Mouse (Mus musculus) liver, embryonic 11.5 days (tissue): ENCODE measurements around the gene Ptprh. TPM values are rescaled to one million over a fixed set of nuclear protein-coding genes. Genes with fewer than 3 reads are reported as not detected.
A peak's percentile ranks its signal among the peaks of the same experiment; 100 is the strongest.

Experiments
- ATAC-seq: fragments of 200-750 bp; cut with Nextera tagmentation; replicated peaks from 2 replicates; pipeline ENCODE4 v1.8.0; 2017; ENCODE audit warnings: moderate number of reproducible peaks, mild to moderate bottlenecking, moderate TSS enrichment, moderate library complexity; ENCODE audit not compliant: low FRiP score
- DNase-seq: peaks from one replicate; pipeline ENCODE4 v3.0.0-alpha.2; 2017; ENCODE audit warnings: low spot score
- H3K27ac ChIP-seq: fragments of 300-500 bp; sonication (generic); 2 replicates; pipeline ENCODE4 v1.5.1; 2014; ENCODE audit warnings: mild to moderate bottlenecking, low read depth, low read length, control low read depth
- H3K27me3 ChIP-seq: fragments of 300-500 bp; sonication (generic); replicated peaks from 2 replicates; pipeline ENCODE4 v1.6.1; 2014; ENCODE audit warnings: low read length, mixed read lengths; ENCODE audit not compliant: control insufficient read depth, insufficient read depth
- H3K36me3 ChIP-seq: fragments of 300-500 bp; sonication (generic); 2 replicates; pipeline ENCODE4 v1.6.1; 2014; ENCODE audit warnings: mild to moderate bottlenecking, low read length, moderate library complexity, mixed read lengths; ENCODE audit not compliant: control insufficient read depth, insufficient read depth
- H3K4me1 ChIP-seq: fragments of 300-500 bp; sonication (generic); replicated peaks from 2 replicates; pipeline ENCODE4 v1.6.1; 2014; ENCODE audit warnings: low read length, mixed read lengths; ENCODE audit not compliant: control insufficient read depth, insufficient read depth
- H3K4me2 ChIP-seq: fragments of 300-500 bp; sonication (generic); 2 replicates; pipeline ENCODE4 v1.6.1; 2014; ENCODE audit warnings: mild to moderate bottlenecking, control low read depth, moderate library complexity
- H3K4me3 ChIP-seq: fragments of 300-500 bp; sonication (generic); 2 replicates; pipeline ENCODE4 v1.5.1; 2014; ENCODE audit warnings: low read depth, low read length, control low read depth
- H3K9ac ChIP-seq: fragments of 300-500 bp; sonication (generic); 2 replicates; pipeline ENCODE4 v1.6.1; 2014; ENCODE audit warnings: low read depth, low read length, control low read depth
- H3K9me3 ChIP-seq: fragments of 300-500 bp; sonication (generic); 2 replicates; pipeline ENCODE4 v1.6.1; 2016; ENCODE audit warnings: low read length, inconsistent platforms, mixed read lengths; ENCODE audit not compliant: control insufficient read depth
- WGBS: fragments of 180-500 bp; shearing (Covaris S2); extraction: QIAGEN DNeasy Blood & Tissue Kit; methylation state at CpG from one replicate; pipeline ENCODE4 v1.1.7; 2014; 5-methylcytosine and 5-hydroxymethylcytosine counted together
- polyA plus RNA-seq: library from polyadenylated mRNA; unstranded; fragments of >200 nt; fragmentation: Nextera tagmentation; extraction: Ambion mirVana; gene quantifications from 2 replicates; pipeline ENCODE4 v1.2.1, GENCODE M21; 2014

Gene Ptprh
- polyA plus RNA-seq, 1 experiment from 2014 or later, result not detected

GRCm38 (mm10) chr7:4504646-4505435 lies 99.0 kb downstream of the Ptprh start:
- Histone ChIP-seq H3K4me2 (peak overlapping the region; percentile 47), H3K9ac (peak overlapping the region; percentile 31; the same call in 1 of the 2 replicates)

GRCm38 (mm10) chr7:4503858-4504257 lies 100.0 kb downstream of the Ptprh start:
- Histone ChIP-seq H3K4me3 (no peak overlapping the region), H3K27ac (peak overlapping the region; percentile 74), H3K4me2 (no peak overlapping the region), H3K4me1 (peaks cover 36% of the 10 kb centered on the region), H3K9ac (no peak overlapping the region), H3K27me3 (no peaks in the 10 kb centered on the region), H3K9me3 (no peaks in the 10 kb centered on the region), H3K36me3 (no peaks in the 10 kb centered on the region)
- ATAC-seq (no peak), DNase-seq (no peak)
- WGBS, result 57% methylated on average over 5 of the region's 5 CpGs

More at GRCm38 (mm10) chr7:4504646-4505435, 99.0 kb downstream of the Ptprh start:
- peaks cover 31% of the 10 kb centered on the region for H3K4me1 ChIP-seq
- ATAC-seq (no peak), DNase-seq (no peak)
- H3K9me3 ChIP-seq, result no peaks in the 10 kb centered on the region
- no peaks in the 10 kb centered on the region for H3K27me3 ChIP-seq
- 0 out of 2 replicates have a peak overlapping the region, but pooled peaks have one; percentile 6 for H3K4me3 ChIP-seq
- peak overlapping the region; percentile 74 for H3K27ac ChIP-seq
- 30% methylated on average over 11 of the region's 11 CpGs for WGBS
- no peaks in the 10 kb centered on the region for H3K36me3 ChIP-seq

GRCm38 (mm10) chr7:4503100-4503499 lies 100.7 kb downstream of the Ptprh start:
- no peaks in the 10 kb centered on the region for H3K27me3 ChIP-seq
- no peaks in the 10 kb centered on the region for H3K36me3 ChIP-seq
- no peak overlapping the region for H3K4me3 ChIP-seq
- ATAC-seq (no peak), DNase-seq (no peak)
- no peak overlapping the region for H3K9ac ChIP-seq
- 76% methylated on average over 4 of the region's 4 CpGs for WGBS
- H3K9me3 ChIP-seq, result no peaks in the 10 kb centered on the region
- H3K4me2 ChIP-seq, result no peak overlapping the region
- H3K4me1 ChIP-seq, result peaks cover 40% of the 10 kb centered on the region
- H3K27ac ChIP-seq, result peak overlapping the region; percentile 41; the same call in 1 of the 2 replicates

GRCm38 (mm10) chr7:4502421-4503090 lies 101.3 kb downstream of the Ptprh start:
- Histone ChIP-seq H3K27ac (peak overlapping the region; percentile 88), H3K27me3 (no peaks in the 10 kb centered on the region), H3K4me3 (peak overlapping the region; percentile 96), H3K9me3 (no peaks in the 10 kb centered on the region), H3K4me1 (peaks cover 40% of the 10 kb centered on the region), H3K4me2 (peak overlapping the region; percentile 88), H3K9ac (peak overlapping the region; percentile 97), H3K36me3 (0 out of 2 replicates have a peak, but pooled peaks cover 2% of the 10 kb centered on the region)
- peak; percentile 16 for ATAC-seq
- no peak for DNase-seq
- WGBS, result 5% methylated on average over 14 of the region's 14 CpGs

GRCm38 (mm10) chr7:4501558-4502397 lies 102.1 kb downstream of the Ptprh start, which contains the start of gene Ppp1r12c:
Gene Ppp1r12c (minus strand): TSS chr7:4501680.
- ATAC-seq (peak; percentile 91), DNase-seq (peak; percentile 94)
- Histone ChIP-seq H3K4me2 (peak within 1 kb of the TSS; percentile 88), H3K9me3 (no peaks in the 10 kb centered on the region), H3K27me3 (no peaks in the 10 kb centered on the region), H3K4me1 (peaks cover 38% of the 10 kb centered on the region), H3K4me3 (peak within 1 kb of the TSS; percentile 96), H3K9ac (peak within 1 kb of the TSS; percentile 97), H3K27ac (peak within 1 kb of the TSS; percentile 88), H3K36me3 (peaks cover 4% of the 10 kb centered on the region)
- WGBS, result under 1% methylated on average over 59 of the region's 62 CpGs

GRCm38 (mm10) chr7:4500892-4501471 lies 102.9 kb downstream of the Ptprh start:
- peak; percentile 61 for DNase-seq
- peak overlapping the region; percentile 88 for H3K27ac ChIP-seq
- H3K4me2 ChIP-seq, result peak overlapping the region; percentile 88
- H3K4me1 ChIP-seq, result peaks cover 38% of the 10 kb centered on the region
- under 1% methylated on average over 41 of the region's 52 CpGs for WGBS
- H3K36me3 ChIP-seq, result peaks cover 12% of the 10 kb centered on the region
- H3K9me3 ChIP-seq, result no peaks in the 10 kb centered on the region
- H3K27me3 ChIP-seq, result no peaks in the 10 kb centered on the region
- ATAC-seq, result peak; percentile 37
- peak overlapping the region; percentile 96 for H3K4me3 ChIP-seq
- peak overlapping the region; percentile 97 for H3K9ac ChIP-seq

- H3K9me3 ChIP-seq, result no peaks in the 10 kb centered on the region
- ATAC-seq (no peak), DNase-seq (no peak)
- H3K4me2 ChIP-seq, result peak overlapping the region; percentile 88
- 84% methylated on average over 4 of the region's 4 CpGs for WGBS
- no peak overlapping the region for H3K9ac ChIP-seq
- peaks cover 31% of the 10 kb centered on the region for H3K4me1 ChIP-seq
- H3K4me3 ChIP-seq, result no peak overlapping the region
- peaks cover 22% of the 10 kb centered on the region for H3K36me3 ChIP-seq
- no peak overlapping the region for H3K27ac ChIP-seq
- H3K27me3 ChIP-seq, result no peaks in the 10 kb centered on the region
These were observed 104.8 kb downstream of the Ptprh start for GRCm38 (mm10) chr7:4499034-4499433.
